Mouse (Mus musculus): Measurements from ENCODE around the gene Htr6. TPM values are rescaled to one million over a fixed set of nuclear protein-coding genes. Genes with fewer than 3 reads are reported as not detected.

Htr6 gene
- polyA plus RNA-seq (2012; rRNA removed) = 0.11 and 0.61 TPM in 2 replicates

DNA sequence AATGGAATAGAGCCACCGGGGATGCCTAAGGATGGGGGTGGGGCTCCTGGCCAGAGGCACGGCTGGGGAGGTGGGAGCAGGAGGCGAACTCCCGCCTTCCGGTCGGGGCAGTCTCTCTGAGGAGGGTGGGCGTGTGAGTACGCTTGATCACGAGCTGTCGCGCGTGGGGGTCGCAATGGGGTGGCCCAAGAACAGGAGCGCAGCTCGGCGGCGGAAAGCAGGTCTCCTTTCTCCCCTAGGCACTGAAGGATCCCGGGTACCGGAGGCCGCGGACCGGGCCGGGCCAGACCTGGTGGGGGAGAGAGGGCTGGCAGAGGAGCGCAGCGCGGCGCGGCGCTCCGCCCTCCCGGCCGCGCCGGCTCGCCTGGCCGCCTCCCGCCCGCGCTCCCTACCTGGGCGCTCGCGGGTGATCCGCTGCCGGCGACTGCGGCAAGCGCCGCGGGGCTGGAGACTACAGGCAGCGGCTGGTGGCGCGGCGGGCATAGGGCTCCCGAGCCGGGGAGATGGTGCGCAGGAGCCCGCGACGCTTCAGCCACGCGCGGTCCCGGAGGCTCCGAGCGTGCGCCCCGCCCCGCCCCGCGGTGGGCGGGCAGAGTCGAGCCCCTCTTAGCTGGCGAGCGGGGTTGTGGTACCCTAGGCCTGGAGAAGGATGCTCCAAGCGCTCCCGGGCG, at the start of gene Htr6:
Htr6 (minus strand) TSS at position 530 of the 671 bp plus-strand sequence.

DNA sequence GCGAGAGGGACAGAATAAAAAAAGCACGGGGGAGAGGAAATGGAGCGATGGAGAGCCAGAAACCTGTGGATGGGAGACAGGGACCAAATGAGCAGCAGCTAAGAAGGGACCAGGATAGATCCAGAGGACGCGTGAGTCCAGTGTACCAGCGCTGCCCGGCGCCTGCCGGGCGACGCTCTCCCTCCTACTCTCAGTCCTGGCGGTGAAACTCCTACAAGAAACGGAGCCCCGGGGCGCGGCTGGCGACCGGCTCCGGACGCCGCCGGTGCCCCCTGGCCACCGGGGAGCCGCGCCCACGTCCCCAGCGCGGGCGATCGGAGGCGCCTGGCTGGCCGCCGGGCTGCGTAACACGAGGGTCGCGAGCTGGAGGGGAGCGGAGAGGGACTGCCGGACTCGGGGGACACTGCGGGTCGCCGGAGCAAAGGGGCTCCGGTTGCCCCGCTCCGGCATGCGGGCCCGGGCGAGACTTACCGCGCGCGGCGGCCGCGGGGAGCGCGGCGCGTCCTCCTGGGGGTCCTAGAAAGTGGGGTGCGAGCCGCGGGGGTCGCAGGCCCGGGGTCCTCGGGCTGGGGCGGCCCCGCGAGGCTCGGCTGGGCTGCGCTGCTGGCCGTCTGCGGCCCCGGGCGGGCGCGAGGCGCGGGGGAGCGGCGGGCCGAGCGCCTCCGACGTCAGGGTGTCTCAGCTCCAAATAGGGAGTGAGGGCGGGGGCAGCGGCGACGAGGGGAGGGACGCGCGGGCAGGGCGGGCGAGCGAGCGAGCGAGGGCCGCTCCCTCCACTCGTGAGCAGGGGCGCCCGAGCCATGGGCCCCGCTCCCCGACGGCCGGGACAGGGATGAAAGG, 17.2 kb upstream of the Htr6 start, which contains the start of gene Nbl1:
Nbl1 (minus strand) TSS at position 638 of the 840 bp plus-strand sequence.

Other genes starting within 250 kb of the Htr6 start
- 0.17 and 0.53 TPM in 2 replicates for gene Pla2g5, start 212.1 kb downstream of the Htr6 start, polyA plus RNA-seq (2012; rRNA removed)
- gene Gm13030, start 201.6 kb downstream of the Htr6 start, polyA plus RNA-seq (2012; rRNA removed) = not detected in 2 replicates
- not detected in 2 replicates for gene Pla2g2e, start 197.6 kb downstream of the Htr6 start, polyA plus RNA-seq (2012; rRNA removed)
- 7.8 and 9.4 TPM in 2 replicates for gene Otud3, start 161.6 kb downstream of the Htr6 start, polyA plus RNA-seq (2012; rRNA removed)
- gene Rnf186, start 108.5 kb downstream of the Htr6 start, polyA plus RNA-seq (2012; rRNA removed) = 0.05 TPM in 1 of 2 replicates, not detected in the other
- gene Tmco4, start 102.7 kb downstream of the Htr6 start, polyA plus RNA-seq (2012; rRNA removed) = 0.85 and 1.8 TPM in 2 replicates
- 15.3 and 33.4 TPM in 2 replicates for gene Nbl1, start 17.4 kb upstream of the Htr6 start, polyA plus RNA-seq (2012; rRNA removed)
- 176 and 245 TPM in 2 replicates for gene Minos1, start 55.5 kb upstream of the Htr6 start, polyA plus RNA-seq (2012; rRNA removed)
- 212 and 214 TPM in 2 replicates for gene Capzb, start 117.3 kb upstream of the Htr6 start, polyA plus RNA-seq (2012; rRNA removed)
- 12.0 and 15.8 TPM in 2 replicates for gene Pqlc2, start 235.1 kb upstream of the Htr6 start, polyA plus RNA-seq (2012; rRNA removed)
- gene Akr7a5, start 235.2 kb upstream of the Htr6 start, polyA plus RNA-seq (2012; rRNA removed) = 18.8 and 27.2 TPM in 2 replicates